Mouse (Mus musculus) neural tube, embryonic 11.5 days (tissue): ENCODE measurements around the gene Kcnip1. TPM values are rescaled to one million over a fixed set of nuclear protein-coding genes. Genes with fewer than 3 reads are reported as not detected.

ENCODE experiments used
- ATAC-seq: fragments of 200-750 bp; cut with Nextera tagmentation; 2 replicates; pipeline ENCODE4 v1.8.0; 2017; ENCODE audit warnings: moderate number of reproducible peaks, mild to moderate bottlenecking, moderate TSS enrichment, moderate library complexity; ENCODE audit not compliant: insufficient read depth, low FRiP score, low TSS enrichment
- DNase-seq: peaks from one replicate; pipeline ENCODE4 v3.0.0-alpha.2; 2015; ENCODE audit warnings: low spot score
- H3K27ac ChIP-seq: fragments of 300-500 bp; sonication (generic); 2 replicates; pipeline ENCODE4 v1.5.1; 2014; ENCODE audit warnings: low read depth, mild to moderate bottlenecking, low read length
- H3K27me3 ChIP-seq: fragments of 300-500 bp; sonication (generic); 2 replicates; pipeline ENCODE4 v1.6.1; 2014; ENCODE audit warnings: mild to moderate bottlenecking, low read length, mixed read lengths; ENCODE audit not compliant: control insufficient read depth, insufficient read depth
- H3K36me3 ChIP-seq: fragments of 300-500 bp; sonication (generic); 2 replicates; pipeline ENCODE4 v1.6.1; 2014; ENCODE audit warnings: mild to moderate bottlenecking, low read length, moderate library complexity, mixed read lengths; ENCODE audit not compliant: control insufficient read depth, insufficient read depth
- H3K4me1 ChIP-seq: fragments of 300-500 bp; sonication (generic); 2 replicates; pipeline ENCODE4 v1.6.1; 2014; ENCODE audit warnings: low read length, mixed read lengths; ENCODE audit not compliant: control insufficient read depth, insufficient read depth
- H3K4me2 ChIP-seq: fragments of 300-500 bp; sonication (generic); 2 replicates; pipeline ENCODE4 v1.6.1; 2014; ENCODE audit warnings: low read depth, mild to moderate bottlenecking, moderate library complexity
- H3K4me3 ChIP-seq: fragments of 300-500 bp; sonication (generic); 2 replicates; pipeline ENCODE4 v1.5.1; 2014; ENCODE audit warnings: low read depth, low read length
- H3K9ac ChIP-seq: fragments of 300-500 bp; sonication (generic); 2 replicates; pipeline ENCODE4 v1.6.1; 2014; ENCODE audit warnings: mild to moderate bottlenecking, low read length
- H3K9me3 ChIP-seq: fragments of 300-500 bp; sonication (generic); 2 replicates; pipeline ENCODE4 v1.6.1; 2016; ENCODE audit warnings: low read length; ENCODE audit not compliant: control insufficient read depth
- WGBS: fragments of 180-500 bp; shearing (Covaris S2); extraction: QIAGEN DNeasy Blood & Tissue Kit; methylation state at CpG from one replicate; pipeline ENCODE4 v1.1.7; 2014; 5-methylcytosine and 5-hydroxymethylcytosine counted together
- polyA plus RNA-seq: library from polyadenylated mRNA; unstranded; fragments of >200 nt; fragmentation: Nextera tagmentation; extraction: Ambion mirVana; gene quantifications from 2 replicates; pipeline ENCODE4 v1.2.1, GENCODE M21; 2014

The Kcnip1 gene
- polyA plus RNA-seq, 1 experiment from 2014 or later: 16.7 TPM

DNA sequence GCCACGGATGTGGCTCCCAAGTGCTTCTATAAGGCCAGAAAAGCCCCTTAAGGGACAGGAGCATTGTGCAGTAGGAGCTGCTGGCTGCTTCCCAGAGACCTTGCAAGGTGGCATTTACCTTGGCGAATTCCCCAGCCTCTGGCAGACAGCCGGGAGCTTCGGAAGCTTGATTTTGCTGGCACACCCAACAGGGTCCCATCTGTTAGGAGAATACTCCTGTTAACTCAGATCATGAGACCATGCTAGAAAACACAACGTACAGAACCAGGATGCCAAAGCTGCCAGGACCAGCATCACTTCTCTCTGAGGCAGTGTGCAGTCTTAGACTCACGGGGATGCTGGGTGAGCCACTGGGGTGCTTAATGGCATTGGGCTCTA lies 165.1 kb downstream of the Kcnip1 start:
- Histone ChIP-seq H3K27me3 (no peaks in the 10 kb centered on the region), H3K9me3 (no peaks in the 10 kb centered on the region), H3K4me1 (no peaks in the 10 kb centered on the region), H3K27ac (no peak overlapping the region), H3K4me2 (no peak overlapping the region), H3K9ac (no peak overlapping the region), H3K4me3 (no peak overlapping the region), H3K36me3 (no peaks in the 10 kb centered on the region)
- ATAC-seq (no peak), DNase-seq (no peak)
- WGBS: 80% methylated on average over 6 of the region's 6 CpGs

DNA sequence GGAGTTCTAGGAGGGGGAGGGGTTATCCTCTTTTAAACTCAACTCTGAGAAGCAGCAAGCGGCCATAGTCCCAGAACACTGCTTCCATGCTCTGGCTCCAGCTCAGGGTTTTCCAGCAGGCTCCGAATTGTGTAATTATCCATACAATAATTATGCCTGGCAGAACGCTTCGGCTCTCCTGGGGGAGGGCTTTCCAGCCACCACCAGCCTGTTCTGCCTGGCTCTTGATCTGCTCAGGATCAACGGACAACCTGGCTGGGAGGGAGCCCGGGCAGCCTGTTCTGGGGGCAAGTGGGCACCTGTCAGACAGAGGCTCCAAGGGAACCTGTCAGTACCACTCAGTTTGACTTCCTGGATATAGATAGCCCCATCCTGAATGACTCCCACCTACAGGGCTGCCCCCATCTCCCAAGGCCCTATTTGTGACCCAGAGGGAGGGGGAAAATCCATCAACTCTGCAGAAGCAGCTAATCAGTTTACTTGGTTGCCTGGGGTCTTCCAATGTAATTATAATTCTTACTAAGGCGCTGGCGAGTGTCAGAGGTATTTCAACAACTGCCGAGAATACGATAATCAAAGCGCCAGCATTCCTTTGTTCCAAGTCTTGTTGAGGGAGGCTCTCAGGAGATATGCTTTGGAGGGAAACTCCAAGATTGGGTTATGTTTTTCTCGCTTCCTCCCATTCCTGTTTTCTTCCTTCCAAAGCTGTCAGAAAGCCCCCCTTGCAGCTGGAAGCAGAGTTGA lies 165.7 kb downstream of the Kcnip1 start:
- H3K4me1 ChIP-seq: no peaks in the 10 kb centered on the region
- H3K9ac ChIP-seq: no peak overlapping the region
- DNase-seq: no peak
- ATAC-seq: no peak
- no peaks in the 10 kb centered on the region for H3K27me3 ChIP-seq
- no peak overlapping the region for H3K4me3 ChIP-seq
- 82% methylated on average over 12 of the region's 12 CpGs for WGBS
- no peaks in the 10 kb centered on the region for H3K36me3 ChIP-seq
- no peak overlapping the region for H3K27ac ChIP-seq
- H3K9me3 ChIP-seq: no peaks in the 10 kb centered on the region
- H3K4me2 ChIP-seq: no peak overlapping the region

DNA sequence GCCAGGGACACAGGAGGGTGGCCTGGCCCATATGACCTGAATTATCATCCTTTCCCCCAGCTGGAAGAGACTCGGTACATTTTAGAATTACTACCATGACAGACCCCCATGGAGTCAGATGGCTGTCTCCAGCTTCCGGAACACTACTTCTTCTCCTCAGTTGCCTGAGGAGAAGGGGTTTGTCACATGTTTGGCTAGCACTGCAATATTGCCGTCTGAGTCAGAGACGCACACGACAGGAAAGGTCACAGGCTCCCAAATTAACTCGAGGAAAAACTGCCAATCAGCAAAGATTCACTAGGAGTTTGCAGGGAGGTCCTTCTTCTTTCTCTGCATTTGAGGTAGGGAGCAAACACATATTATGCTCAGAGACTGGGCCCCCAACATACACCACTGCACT lies 168.2 kb downstream of the Kcnip1 start:
- ATAC-seq: no peak

DNA sequence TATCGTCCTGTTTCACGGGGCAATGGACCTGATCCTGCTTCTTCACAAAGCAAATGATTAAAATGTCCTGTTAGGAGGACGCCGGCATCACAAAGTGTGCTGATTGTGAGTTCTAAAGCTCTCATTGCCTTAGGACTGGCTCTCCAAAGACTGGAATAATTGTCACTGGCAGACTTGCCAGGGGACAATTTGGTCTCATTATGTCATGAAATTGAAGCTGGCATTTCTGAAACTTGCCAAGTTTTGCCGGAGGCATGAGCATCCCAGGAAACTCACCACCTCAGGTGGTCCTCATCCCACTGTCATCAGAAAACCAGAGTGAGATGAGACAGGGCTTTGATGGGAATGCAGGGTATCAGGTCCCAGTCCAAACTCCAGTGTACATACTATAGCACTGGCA lies 171.6 kb downstream of the Kcnip1 start:
- no peak overlapping the region for H3K4me2 ChIP-seq
- 90% methylated on average over 5 of the region's 5 CpGs for WGBS
- no peak overlapping the region for H3K27ac ChIP-seq
- H3K4me1 ChIP-seq: no peaks in the 10 kb centered on the region
- H3K36me3 ChIP-seq: no peaks in the 10 kb centered on the region
- no peaks in the 10 kb centered on the region for H3K9me3 ChIP-seq
- H3K9ac ChIP-seq: no peak overlapping the region
- ATAC-seq (no peak), DNase-seq (no peak)
- H3K4me3 ChIP-seq: no peak overlapping the region
- H3K27me3 ChIP-seq: no peaks in the 10 kb centered on the region

More for the DNA sequence above, 168.2 kb downstream of the Kcnip1 start:
- H3K4me3 ChIP-seq: no peak overlapping the region
- H3K27me3 ChIP-seq: no peaks in the 10 kb centered on the region
- WGBS: 42% methylated on average over 6 of the region's 6 CpGs
- no peak overlapping the region for H3K27ac ChIP-seq
- H3K9ac ChIP-seq: no peak overlapping the region
- H3K36me3 ChIP-seq: no peaks in the 10 kb centered on the region
- H3K4me1 ChIP-seq: no peaks in the 10 kb centered on the region
- no peak overlapping the region for H3K4me2 ChIP-seq
- DNase-seq: no peak
- H3K9me3 ChIP-seq: no peaks in the 10 kb centered on the region

DNA sequence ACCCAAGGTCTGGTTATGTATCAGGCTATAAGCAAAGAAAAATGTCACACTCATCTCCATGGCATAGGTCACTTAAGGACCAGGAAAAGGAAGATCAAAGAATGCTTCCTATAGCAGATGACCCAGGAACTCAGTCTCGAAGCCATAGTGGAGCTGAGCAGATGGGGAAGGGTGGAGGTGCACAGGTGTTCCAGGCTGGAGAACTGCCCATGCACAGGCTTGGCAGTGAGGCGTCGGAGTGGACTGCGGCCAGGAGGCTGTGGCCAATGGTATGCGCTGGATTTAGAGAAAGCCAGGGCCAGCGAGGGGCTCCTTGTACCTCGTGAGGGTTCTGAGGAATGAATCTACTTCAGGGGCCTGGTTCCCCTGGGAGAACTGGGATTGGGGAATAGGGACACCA lies 172.1 kb downstream of the Kcnip1 start:
- H3K9ac ChIP-seq: no peak overlapping the region
- H3K4me2 ChIP-seq: no peak overlapping the region
- no peaks in the 10 kb centered on the region for H3K9me3 ChIP-seq
- 90% methylated on average over 7 of the region's 7 CpGs for WGBS
- no peak overlapping the region for H3K27ac ChIP-seq
- no peaks in the 10 kb centered on the region for H3K36me3 ChIP-seq
- no peaks in the 10 kb centered on the region for H3K4me1 ChIP-seq
- no peaks in the 10 kb centered on the region for H3K27me3 ChIP-seq
- H3K4me3 ChIP-seq: no peak overlapping the region
- ATAC-seq: no peak
- DNase-seq: no peak

DNA sequence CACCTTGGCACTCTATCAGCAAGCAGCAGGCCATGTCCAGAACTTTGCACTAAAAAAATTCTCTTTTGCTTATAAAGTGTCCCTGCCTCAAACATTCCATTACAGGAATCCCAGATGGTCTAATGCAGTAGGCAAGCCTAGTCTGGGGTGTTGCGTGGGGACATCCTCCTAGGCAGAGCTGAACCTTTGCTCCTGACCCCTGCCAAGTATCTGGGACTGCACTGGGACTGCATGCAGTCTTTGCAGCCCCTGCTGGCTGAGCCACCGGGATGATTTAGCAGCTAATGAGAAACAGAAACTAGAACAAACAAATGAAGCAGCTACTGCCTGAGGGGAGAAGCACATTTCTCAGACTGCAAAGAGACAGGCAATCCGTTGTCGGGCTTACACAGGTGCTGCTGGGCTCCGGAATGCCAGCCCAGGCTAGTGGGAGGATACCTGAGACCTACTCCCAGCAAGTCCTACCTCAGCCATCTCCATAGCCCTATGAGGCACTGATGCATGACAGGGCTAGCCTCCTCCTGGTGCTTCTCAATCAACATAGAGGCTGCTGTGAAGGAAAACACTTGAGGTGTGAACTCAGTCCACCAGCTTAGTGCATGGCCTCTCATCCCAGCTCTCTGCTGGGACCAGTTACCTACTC lies 174.0 kb downstream of the Kcnip1 start:
- ATAC-seq (no peak), DNase-seq (peak; percentile 23)
- Histone ChIP-seq H3K4me3 (no peak overlapping the region), H3K4me2 (no peak overlapping the region), H3K4me1 (no peaks in the 10 kb centered on the region), H3K9ac (no peak overlapping the region), H3K27me3 (no peaks in the 10 kb centered on the region), H3K9me3 (no peaks in the 10 kb centered on the region), H3K27ac (no peak overlapping the region), H3K36me3 (no peaks in the 10 kb centered on the region)
- 36% methylated on average over 5 of the region's 5 CpGs for WGBS

DNA sequence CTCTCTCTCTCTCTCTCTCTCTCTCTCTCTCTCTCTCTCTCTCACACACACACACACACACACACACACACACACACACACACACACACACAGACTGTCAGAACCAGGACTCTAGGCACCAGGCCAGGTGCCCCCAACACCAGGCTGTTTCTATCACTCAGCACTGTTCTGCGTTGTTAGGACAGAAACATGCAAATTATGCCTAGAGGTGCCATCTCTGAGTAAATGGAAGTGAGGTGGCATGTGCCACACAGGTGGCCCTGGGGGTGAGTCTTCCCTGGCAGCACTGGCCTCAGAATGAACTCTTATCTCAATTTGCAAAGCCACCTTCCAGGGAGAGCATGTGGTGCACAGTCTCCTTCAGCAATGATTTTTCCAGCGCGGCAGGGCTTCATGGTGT lies 176.9 kb downstream of the Kcnip1 start:
- Histone ChIP-seq H3K36me3 (no peaks in the 10 kb centered on the region), H3K9me3 (no peaks in the 10 kb centered on the region), H3K4me3 (no peak overlapping the region), H3K4me2 (no peak overlapping the region), H3K4me1 (no peaks in the 10 kb centered on the region), H3K9ac (no peak overlapping the region), H3K27ac (no peak overlapping the region), H3K27me3 (no peaks in the 10 kb centered on the region)
- no peak for DNase-seq
- WGBS: 44% methylated on average over 3 of the region's 3 CpGs
- ATAC-seq: no peak

DNA sequence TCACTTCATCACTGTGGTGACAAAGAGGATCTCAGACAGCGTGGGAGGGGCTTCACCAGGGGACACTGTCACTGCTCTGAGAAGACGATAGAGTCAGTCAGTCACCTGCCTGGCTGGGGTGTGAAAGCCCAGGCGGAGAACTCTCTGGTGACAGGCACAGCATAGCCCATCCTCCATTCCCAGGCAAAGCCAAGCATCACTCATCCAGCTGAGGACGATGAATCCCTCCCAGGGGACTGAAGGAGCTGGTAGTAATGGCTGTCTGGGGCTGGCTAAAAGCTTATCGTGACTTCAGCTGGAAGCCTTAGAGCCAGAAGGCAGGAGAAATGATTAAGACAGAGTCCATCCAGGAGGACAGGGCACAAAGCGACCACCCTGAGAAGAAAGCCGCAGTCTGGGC lies 182.8 kb downstream of the Kcnip1 start:
- WGBS: 53% methylated on average over 7 of the region's 7 CpGs
- no peak overlapping the region for H3K4me3 ChIP-seq
- no peak overlapping the region for H3K27ac ChIP-seq
- DNase-seq (peak; percentile 38), ATAC-seq (no peak)
- H3K9me3 ChIP-seq: no peaks in the 10 kb centered on the region
- no peaks in the 10 kb centered on the region for H3K36me3 ChIP-seq
- H3K27me3 ChIP-seq: no peaks in the 10 kb centered on the region
- no peak overlapping the region for H3K9ac ChIP-seq
- no peak overlapping the region for H3K4me2 ChIP-seq
- no peaks in the 10 kb centered on the region for H3K4me1 ChIP-seq

DNA sequence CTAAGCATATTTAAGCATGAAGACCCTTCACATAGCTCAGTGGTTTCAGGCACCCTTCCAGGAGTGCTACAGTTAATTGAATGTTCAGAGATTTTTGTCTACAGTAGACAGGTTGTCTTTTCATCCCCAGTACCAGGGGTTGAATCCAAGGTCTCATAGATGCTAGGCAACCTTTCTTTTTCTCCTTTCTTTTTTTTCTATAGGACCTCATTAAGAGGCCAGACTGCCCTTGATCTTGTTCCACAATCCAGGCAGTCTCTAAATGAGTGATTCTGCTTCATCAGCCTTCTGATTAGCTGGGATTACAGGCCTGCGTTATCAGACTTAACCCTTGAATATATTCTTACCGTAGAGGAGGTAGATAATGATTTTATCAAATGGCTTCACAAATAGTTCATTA lies 189.9 kb downstream of the Kcnip1 start:
- WGBS: 87% methylated on average over 2 of the region's 2 CpGs
- H3K4me3 ChIP-seq: no peak overlapping the region
- DNase-seq (no peak), ATAC-seq (no peak)
- no peak overlapping the region for H3K9ac ChIP-seq
- no peaks in the 10 kb centered on the region for H3K36me3 ChIP-seq
- H3K9me3 ChIP-seq: no peaks in the 10 kb centered on the region
- H3K27ac ChIP-seq: no peak overlapping the region
- H3K27me3 ChIP-seq: no peaks in the 10 kb centered on the region
- no peak overlapping the region for H3K4me2 ChIP-seq
- no peaks in the 10 kb centered on the region for H3K4me1 ChIP-seq
